Mouse (Mus musculus) neural tube, embryonic 12.5 days (tissue): ENCODE results near the gene Nampt. TPM values are rescaled to one million over a fixed set of nuclear protein-coding genes. Genes with fewer than 3 reads are reported as not detected.

Experiments
- ATAC-seq: fragments of 200-750 bp; cut with Nextera tagmentation; 2 replicates; pipeline ENCODE4 v1.8.0; 2017; ENCODE audit warnings: low read depth, mild to moderate bottlenecking, moderate TSS enrichment, moderate library complexity; ENCODE audit not compliant: low FRiP score
- H3K27ac ChIP-seq: fragments of 300-500 bp; sonication (generic); 2 replicates; pipeline ENCODE4 v1.5.1; 2016
- H3K27me3 ChIP-seq: fragments of 300-500 bp; sonication (generic); replicated peaks from 2 replicates; pipeline ENCODE4 v1.6.1; 2016; ENCODE audit warnings: mild to moderate bottlenecking
- H3K36me3 ChIP-seq: fragments of 300-500 bp; sonication (generic); 2 replicates; pipeline ENCODE4 v1.6.1; 2016; ENCODE audit warnings: mild to moderate bottlenecking
- H3K4me1 ChIP-seq: fragments of 300-500 bp; sonication (generic); 2 replicates; pipeline ENCODE4 v1.6.1; 2016
- H3K4me2 ChIP-seq: fragments of 300-500 bp; sonication (generic); replicated peaks from 2 replicates; pipeline ENCODE4 v1.6.1; 2016; ENCODE audit warnings: mild to moderate bottlenecking
- H3K4me3 ChIP-seq: fragments of 300-500 bp; sonication (generic); 2 replicates; pipeline ENCODE4 v1.5.1; 2016
- H3K9ac ChIP-seq: fragments of 300-500 bp; sonication (generic); 2 replicates; pipeline ENCODE4 v1.6.1; 2016; ENCODE audit warnings: mild to moderate bottlenecking
- H3K9me3 ChIP-seq: fragments of 300-500 bp; sonication (generic); 2 replicates; pipeline ENCODE4 v1.6.1; 2016; ENCODE audit warnings: mild to moderate bottlenecking
- WGBS: fragments of 180-500 bp; shearing (Covaris S2); methylation state at CpG from one replicate; pipeline ENCODE4 v1.1.7; 2016; 5-methylcytosine and 5-hydroxymethylcytosine counted together
- polyA plus RNA-seq: library from polyadenylated mRNA; unstranded; fragments of >200 nt; fragmentation: Nextera tagmentation; extraction: Ambion mirVana; gene quantifications from 2 replicates; pipeline ENCODE4 v1.2.1, GENCODE M21; 2016

Nampt gene
- polyA plus RNA-seq, 1 experiment from 2014 or later = 29.9 TPM

DNA sequence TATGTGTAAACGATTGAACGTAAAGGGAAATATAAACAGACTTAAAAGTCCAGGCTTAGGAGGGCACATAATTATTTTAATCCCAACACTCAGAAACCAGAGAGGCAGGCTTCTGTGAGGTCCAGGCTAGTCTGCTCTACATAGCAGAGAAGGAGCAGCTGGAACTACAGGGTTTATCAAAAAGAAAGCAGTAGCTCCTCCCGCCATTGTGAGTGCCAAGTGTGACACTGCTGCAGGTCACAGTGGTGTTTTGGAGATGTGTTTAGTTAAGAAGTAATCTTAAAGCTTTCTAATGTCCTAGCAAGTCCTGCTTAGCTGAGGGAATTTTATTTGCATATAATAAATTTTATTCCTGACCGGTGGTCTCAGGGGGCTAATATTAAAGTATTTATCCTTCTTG, 2.7 kb downstream of the Nampt start:
- Histone ChIP-seq H3K9me3 (no peaks in the 10 kb centered on the region), H3K9ac (no peak overlapping the region), H3K27ac (no peak overlapping the region), H3K4me1 (peaks cover 4% of the 10 kb centered on the region; the same call in 1 of the 2 replicates), H3K27me3 (no peaks in the 10 kb centered on the region), H3K36me3 (peaks cover 4% of the 10 kb centered on the region; the same call in 1 of the 2 replicates), H3K4me3 (no peak overlapping the region), H3K4me2 (no peak overlapping the region)
- 80% methylated on average over 4 of the region's 4 CpGs for WGBS
- no peak for ATAC-seq

DNA sequence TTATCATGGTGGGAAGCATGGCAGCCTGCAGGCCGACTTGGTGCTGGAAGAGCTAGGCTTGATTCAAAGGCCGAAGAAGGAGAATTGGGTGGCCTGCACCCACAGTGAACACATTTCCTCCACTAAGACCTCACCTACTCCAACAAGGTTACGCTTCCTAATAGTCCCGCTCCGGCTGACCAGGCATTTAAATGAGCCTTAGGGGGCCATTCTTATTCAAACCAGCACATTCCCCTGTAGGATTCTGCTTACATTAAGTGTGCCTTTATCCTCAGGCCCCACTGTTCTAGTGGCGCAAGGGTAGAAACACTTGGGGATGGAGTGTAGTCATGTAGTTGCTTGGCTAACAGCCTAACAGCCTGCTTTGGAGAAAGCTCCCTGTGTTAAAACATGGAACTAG, 5.2 kb downstream of the Nampt start:
- H3K9ac ChIP-seq = no peak overlapping the region
- no peak overlapping the region for H3K4me2 ChIP-seq
- H3K36me3 ChIP-seq = peaks cover 4% of the 10 kb centered on the region; the same call in 1 of the 2 replicates
- ATAC-seq = no peak
- 33% methylated on average over 6 of the region's 6 CpGs for WGBS
- H3K27ac ChIP-seq = no peak overlapping the region
- H3K4me1 ChIP-seq = peaks cover 4% of the 10 kb centered on the region; the same call in 1 of the 2 replicates
- H3K27me3 ChIP-seq = no peaks in the 10 kb centered on the region
- no peak overlapping the region for H3K4me3 ChIP-seq
- no peaks in the 10 kb centered on the region for H3K9me3 ChIP-seq

DNA sequence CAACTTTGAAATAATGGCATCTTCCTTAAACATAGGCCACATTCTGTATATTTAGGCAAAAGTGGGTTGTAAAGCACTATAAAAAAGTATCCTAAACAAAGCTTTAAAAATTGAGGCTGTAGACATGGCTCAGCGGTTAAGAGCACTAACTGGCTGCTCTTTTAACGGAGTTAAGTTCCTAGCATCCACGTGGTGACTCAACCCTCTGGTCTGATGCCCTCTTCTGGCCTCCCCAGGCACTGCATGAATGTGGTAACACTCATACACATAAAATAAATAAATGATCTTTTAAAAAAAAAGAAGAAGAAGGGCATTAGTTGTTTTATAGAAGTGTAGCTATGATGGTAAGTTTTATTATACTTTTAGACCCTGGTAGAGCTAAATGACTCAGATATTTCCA, 7.6 kb downstream of the Nampt start:
- ATAC-seq = no peak
- Histone ChIP-seq H3K4me1 (peaks cover 4% of the 10 kb centered on the region; the same call in 1 of the 2 replicates), H3K9me3 (no peaks in the 10 kb centered on the region), H3K9ac (no peak overlapping the region), H3K36me3 (peaks cover 4% of the 10 kb centered on the region; the same call in 1 of the 2 replicates), H3K4me2 (no peak overlapping the region), H3K27ac (no peak overlapping the region), H3K27me3 (no peaks in the 10 kb centered on the region), H3K4me3 (no peak overlapping the region)
- 38% methylated on average over 3 of the region's 3 CpGs for WGBS

DNA sequence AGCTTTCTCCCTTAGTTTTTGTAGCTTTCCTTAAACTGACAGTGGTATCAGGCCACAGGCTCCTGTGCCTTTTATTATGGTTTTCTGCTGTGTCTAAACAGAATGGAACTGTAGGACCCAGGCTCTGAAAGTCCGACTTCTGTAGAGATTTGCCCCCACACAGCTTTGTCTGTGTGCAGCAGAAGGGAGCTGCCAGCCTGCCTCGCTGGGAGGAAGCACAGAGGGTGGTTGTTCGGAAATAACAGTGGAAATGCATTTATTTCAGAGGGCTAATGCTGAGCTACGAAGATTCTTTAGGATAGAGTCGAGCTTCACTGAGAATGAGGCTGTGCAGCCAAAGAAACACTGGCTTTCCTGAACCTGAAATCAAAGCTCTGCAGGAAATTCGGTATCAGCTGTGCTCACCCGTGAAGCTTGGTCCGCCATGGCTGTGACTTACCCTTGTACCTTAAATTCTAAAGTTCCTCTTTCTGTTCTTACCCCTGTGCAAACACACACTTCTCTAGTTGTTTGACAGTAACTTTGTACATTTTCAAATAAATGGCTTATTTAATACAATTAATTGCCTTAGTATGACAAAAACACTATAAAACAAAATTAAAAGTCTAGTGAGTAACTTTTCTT, 8.9 kb downstream of the Nampt start:
- Histone ChIP-seq H3K9me3 (no peaks in the 10 kb centered on the region), H3K27ac (no peak overlapping the region), H3K9ac (no peak overlapping the region), H3K4me2 (no peak overlapping the region), H3K36me3 (peaks cover 7% of the 10 kb centered on the region), H3K4me1 (peaks cover 4% of the 10 kb centered on the region; the same call in 1 of the 2 replicates), H3K4me3 (no peak overlapping the region), H3K27me3 (no peaks in the 10 kb centered on the region)
- ATAC-seq = no peak
- WGBS = 78% methylated on average over 8 of the region's 8 CpGs

DNA sequence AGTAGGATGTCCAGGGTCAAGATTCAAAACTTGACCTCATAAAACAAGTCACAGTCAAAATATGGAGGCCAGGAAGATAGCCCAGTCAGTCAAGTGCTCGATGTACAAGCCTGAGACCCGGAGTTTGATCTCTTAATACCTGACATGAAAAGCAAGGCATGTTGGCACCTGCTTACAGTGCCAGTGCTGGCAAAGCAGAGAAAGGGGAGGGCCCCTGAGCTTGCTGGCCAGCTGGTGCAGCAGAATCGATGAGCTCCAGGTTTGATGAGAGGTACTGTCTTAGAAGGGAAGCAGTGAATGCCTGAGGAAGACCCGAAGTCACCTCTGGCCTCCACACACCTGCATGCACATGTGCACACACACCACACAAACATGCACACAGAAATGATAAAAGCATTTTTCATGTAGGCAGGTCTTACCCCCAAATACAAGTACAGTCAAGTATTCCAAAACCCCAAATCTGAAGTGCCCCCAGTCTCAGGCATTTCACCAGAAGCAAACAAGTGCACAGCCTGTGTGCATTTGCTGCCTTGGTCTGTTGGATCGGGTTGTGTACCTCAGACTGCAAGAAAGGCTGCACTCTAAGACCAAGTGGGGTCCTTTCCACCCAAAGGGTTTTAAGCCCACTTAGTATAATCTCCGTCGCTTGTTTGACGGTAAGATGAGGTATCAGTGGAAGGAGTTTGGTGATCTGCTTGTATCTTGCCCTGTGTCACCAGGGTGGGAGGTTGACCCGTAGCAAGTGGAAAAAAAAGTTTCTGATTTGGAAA, 10.2 kb downstream of the Nampt start:
- H3K9me3 ChIP-seq = no peaks in the 10 kb centered on the region
- H3K9ac ChIP-seq = no peak overlapping the region
- no peak for ATAC-seq
- H3K4me2 ChIP-seq = no peak overlapping the region
- no peaks in the 10 kb centered on the region for H3K27me3 ChIP-seq
- peaks cover 14% of the 10 kb centered on the region for H3K36me3 ChIP-seq
- H3K4me1 ChIP-seq = peaks cover 2% of the 10 kb centered on the region; the same call in 1 of the 2 replicates
- H3K27ac ChIP-seq = no peak overlapping the region
- H3K4me3 ChIP-seq = no peak overlapping the region
- 95% methylated on average over 9 of the region's 9 CpGs for WGBS

DNA sequence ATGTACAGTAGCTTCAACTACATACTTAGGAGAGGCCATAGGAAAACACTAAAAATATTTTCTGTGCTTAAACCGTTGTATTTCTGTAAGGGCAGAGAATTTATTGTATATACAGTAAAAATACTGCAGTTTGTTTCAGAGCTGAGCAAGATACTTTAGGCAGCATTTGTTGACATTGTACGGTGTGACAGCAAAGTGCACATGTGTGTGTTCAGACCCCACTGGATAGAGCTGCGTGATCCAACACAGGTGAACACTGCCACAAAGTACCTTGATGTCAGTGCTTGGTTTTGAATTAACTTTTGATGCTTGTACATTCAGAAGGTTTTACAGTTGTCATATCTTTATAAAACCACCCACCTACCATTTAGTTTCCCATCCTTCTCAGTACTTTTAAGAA, 12.7 kb downstream of the Nampt start:
- no peak overlapping the region for H3K9ac ChIP-seq
- no peaks in the 10 kb centered on the region for H3K9me3 ChIP-seq
- H3K27ac ChIP-seq = no peak overlapping the region
- 96% methylated on average over 3 of the region's 3 CpGs for WGBS
- peaks cover 30% of the 10 kb centered on the region for H3K36me3 ChIP-seq
- ATAC-seq = no peak
- no peaks in the 10 kb centered on the region for H3K4me1 ChIP-seq
- no peak overlapping the region for H3K4me3 ChIP-seq
- H3K27me3 ChIP-seq = no peaks in the 10 kb centered on the region
- H3K4me2 ChIP-seq = no peak overlapping the region

DNA sequence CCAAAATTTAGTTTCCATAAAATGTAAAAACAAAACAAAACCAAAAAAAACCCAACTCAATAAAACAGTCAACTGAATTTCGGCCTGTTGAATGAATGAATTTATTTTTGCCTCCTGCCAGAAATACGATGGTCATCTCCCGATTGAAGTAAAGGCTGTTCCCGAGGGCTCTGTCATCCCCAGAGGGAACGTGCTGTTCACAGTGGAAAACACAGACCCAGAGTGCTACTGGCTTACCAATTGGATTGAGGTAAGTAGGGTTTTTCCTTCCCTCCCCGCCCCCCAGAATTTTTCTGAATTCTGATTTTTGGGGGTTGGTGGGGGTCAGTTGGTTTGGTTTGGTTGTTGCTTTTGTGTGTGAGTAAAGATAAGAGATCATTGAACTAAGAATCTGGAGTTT, 15.4 kb downstream of the Nampt start:
- Histone ChIP-seq H3K4me2 (no peak overlapping the region), H3K27ac (no peak overlapping the region), H3K27me3 (no peaks in the 10 kb centered on the region), H3K9ac (no peak overlapping the region), H3K36me3 (peaks cover 42% of the 10 kb centered on the region), H3K4me3 (no peak overlapping the region), H3K9me3 (no peaks in the 10 kb centered on the region), H3K4me1 (no peaks in the 10 kb centered on the region)
- WGBS = 92% methylated on average over 6 of the region's 6 CpGs
- no peak for ATAC-seq

DNA sequence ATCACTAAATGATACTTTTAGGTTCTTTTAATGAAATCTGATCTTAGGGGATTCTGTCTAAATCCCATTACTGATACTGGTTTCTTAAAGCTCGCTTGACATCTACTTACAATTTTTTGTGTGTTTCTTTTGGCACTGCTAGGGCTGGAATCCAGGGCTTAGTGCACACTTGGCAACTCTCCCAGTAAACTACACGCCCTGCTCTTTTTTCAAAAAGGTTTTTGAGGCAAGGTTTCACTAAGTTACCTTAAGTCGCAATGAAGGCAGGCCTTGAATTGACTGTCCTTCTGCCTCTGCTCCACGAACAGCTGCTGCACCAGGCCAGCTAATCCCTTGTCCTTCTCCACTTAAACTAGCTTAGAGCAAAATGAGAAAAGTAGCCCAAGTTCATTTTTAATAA, 15.9 kb downstream of the Nampt start:
- WGBS = 89% methylated on average over 4 of the region's 4 CpGs
- H3K4me1 ChIP-seq = no peaks in the 10 kb centered on the region
- H3K27ac ChIP-seq = no peak overlapping the region
- no peaks in the 10 kb centered on the region for H3K9me3 ChIP-seq
- no peaks in the 10 kb centered on the region for H3K27me3 ChIP-seq
- no peak overlapping the region for H3K4me2 ChIP-seq
- no peak overlapping the region for H3K4me3 ChIP-seq
- peaks cover 42% of the 10 kb centered on the region for H3K36me3 ChIP-seq
- H3K9ac ChIP-seq = no peak overlapping the region
- ATAC-seq = no peak

DNA sequence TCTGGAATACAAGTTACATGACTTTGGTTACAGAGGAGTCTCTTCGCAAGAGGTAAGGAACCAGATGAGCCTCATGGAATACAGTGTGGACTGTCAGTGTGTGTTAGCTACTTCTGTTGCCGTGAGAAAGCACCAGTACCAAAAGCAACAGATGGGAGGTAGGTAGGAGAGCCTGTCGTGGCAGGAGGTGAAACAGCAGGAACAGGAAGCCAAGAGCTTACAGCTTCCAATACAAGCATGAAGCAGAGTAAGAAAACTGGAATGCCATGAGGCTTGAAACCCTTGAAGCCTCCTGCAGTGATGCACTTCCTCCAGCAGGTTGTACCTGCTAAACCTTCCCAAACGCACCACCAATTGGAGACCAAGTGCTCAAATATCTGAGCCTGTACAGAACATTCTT, 19.1 kb downstream of the Nampt start:
- no peak overlapping the region for H3K4me2 ChIP-seq
- H3K36me3 ChIP-seq = peaks cover 48% of the 10 kb centered on the region
- no peak for ATAC-seq
- H3K27ac ChIP-seq = no peak overlapping the region
- WGBS = 85% methylated on average over 4 of the region's 4 CpGs
- H3K9me3 ChIP-seq = no peaks in the 10 kb centered on the region
- no peak overlapping the region for H3K9ac ChIP-seq
- H3K4me1 ChIP-seq = no peaks in the 10 kb centered on the region
- H3K4me3 ChIP-seq = no peak overlapping the region
- H3K27me3 ChIP-seq = no peaks in the 10 kb centered on the region

DNA sequence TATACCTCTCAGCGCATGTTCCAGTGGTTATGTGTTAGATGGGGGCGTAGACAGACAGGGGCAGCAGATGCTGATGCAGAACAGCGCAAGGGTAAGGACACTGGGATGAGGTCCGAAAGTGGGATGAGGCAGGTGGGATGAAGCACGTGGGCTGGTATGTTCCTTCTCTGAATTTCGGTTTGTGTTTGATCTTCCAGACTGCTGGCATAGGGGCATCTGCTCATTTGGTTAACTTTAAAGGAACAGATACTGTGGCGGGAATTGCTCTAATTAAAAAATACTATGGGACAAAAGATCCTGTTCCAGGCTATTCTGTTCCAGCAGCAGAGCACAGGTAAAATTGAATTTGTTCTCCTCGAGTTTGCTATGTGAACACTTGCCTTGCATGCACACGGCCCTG, 19.6 kb downstream of the Nampt start:
- Histone ChIP-seq H3K4me3 (no peak overlapping the region), H3K36me3 (peaks cover 46% of the 10 kb centered on the region), H3K4me1 (no peaks in the 10 kb centered on the region), H3K27ac (no peak overlapping the region), H3K4me2 (no peak overlapping the region), H3K9me3 (no peaks in the 10 kb centered on the region), H3K9ac (no peak overlapping the region), H3K27me3 (no peaks in the 10 kb centered on the region)
- no peak for ATAC-seq
- 93% methylated on average over 9 of the region's 9 CpGs for WGBS

DNA sequence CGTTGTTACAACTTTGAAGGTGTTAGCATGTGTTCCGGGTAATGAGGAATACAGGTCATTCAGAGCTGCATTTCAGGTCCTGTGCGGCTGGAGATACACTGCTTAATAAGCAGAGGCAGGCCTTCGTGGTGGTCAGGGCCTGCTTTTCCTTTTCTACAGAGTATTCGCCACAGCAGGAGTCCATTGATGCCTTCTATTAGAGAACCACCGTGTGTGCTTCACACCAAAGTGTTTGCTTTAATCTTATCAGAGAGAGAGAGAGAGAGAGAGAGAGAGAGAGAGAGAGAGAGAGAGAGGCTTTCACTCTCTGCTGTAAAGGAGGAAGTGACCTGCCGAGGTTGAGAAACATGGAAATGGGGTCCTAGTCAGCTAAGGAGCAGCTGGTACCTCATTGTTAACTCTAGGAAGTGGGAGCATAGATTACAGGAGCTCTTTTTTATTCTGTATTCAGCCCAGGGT, 22.1 kb downstream of the Nampt start:
- Histone ChIP-seq H3K4me2 (no peak overlapping the region), H3K27me3 (no peaks in the 10 kb centered on the region), H3K9ac (no peak overlapping the region), H3K4me3 (no peak overlapping the region), H3K36me3 (peaks cover 38% of the 10 kb centered on the region), H3K27ac (no peak overlapping the region), H3K9me3 (no peaks in the 10 kb centered on the region), H3K4me1 (no peaks in the 10 kb centered on the region)
- ATAC-seq = no peak
- WGBS = 71% methylated on average over 7 of the region's 7 CpGs

DNA sequence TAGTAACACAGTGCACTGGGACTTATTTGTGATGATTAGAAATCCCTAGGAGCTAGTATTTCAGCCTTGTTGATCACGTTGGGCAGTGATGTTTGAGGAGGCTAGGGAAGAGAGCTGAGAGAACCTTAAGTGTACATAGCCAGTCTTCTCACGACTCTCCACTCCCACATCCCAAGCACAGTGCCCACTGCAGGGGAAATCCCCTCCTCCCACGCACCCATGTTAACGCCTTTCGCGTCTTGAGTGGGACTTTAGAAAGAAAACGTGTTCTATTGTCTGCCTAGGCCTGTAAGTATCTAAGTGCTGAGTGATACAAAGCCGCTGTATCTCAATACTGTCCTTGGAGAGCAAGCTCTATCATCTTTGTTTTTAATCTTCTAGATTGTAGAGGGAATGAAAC, 27.0 kb downstream of the Nampt start:
- Histone ChIP-seq H3K36me3 (peaks cover 41% of the 10 kb centered on the region), H3K4me1 (no peaks in the 10 kb centered on the region), H3K9ac (no peak overlapping the region), H3K9me3 (no peaks in the 10 kb centered on the region), H3K27me3 (no peaks in the 10 kb centered on the region), H3K4me2 (no peak overlapping the region), H3K27ac (no peak overlapping the region), H3K4me3 (no peak overlapping the region)
- no peak for ATAC-seq
- 91% methylated on average over 8 of the region's 8 CpGs for WGBS
